Mouse (Mus musculus): ENCODE measurements at regions not wholly inside any gene's neighbourhood (a gene's known extent, or its start where the extent isn't known, plus 50 kb on each side); places are given as distances from the start of the nearest gene placed in this dataset.

DNA sequence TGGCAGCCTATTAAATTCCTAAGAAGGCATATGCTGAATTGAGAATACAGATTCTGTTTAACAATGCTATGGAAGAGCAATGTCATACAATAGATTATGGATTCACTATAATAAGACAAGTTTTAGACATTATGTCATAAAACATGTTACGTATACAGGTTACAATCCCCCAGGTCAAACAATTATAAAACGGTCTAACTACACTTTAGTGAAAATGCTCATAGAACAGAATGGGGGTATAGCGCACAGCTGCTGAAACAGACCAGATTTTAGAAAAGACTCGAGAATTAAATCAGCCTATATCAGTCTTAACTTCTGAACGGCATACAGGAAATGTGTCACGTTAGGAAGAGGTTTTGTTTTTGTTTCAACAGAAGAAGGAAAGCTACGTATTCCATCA is 660.5 kb upstream of the Sel1l start:
- DNase-seq (ENCODE audit: low spot score in 2 of 2): no peak
- intact Hi-C loops (cut with DNase I): no loop called here

GRCm38 (mm10) chr12:92508796-92509489 is 660.0 kb upstream of the Sel1l start:
- intact Hi-C loops (cut with DNase I): no loop called here
- DNase-seq (ENCODE audit: low spot score in 2 of 2): no peak

DNA sequence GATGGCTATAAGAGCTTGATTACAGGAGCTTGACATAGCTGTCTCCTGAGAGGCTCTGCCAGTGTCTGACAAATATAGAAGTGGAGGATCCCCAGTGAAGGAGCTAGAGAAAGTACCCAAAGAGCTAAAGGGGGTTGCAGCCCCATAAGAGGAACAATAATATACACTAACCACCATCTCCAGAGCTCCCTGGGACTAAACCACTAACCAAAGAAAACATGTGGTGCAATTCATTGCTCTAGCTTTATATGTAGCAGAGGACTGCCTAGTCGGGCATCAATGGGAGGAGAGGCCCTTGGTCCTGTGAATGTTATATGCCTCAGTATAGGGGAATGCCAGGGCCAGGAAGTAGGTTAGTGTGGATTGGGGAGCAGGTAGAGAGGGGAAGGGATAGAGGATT is 635.0 kb upstream of the Sel1l start:
- intact Hi-C loops (cut with DNase I): no loop called here
- DNase-seq (ENCODE audit: low spot score in 2 of 2): no peak

DNA sequence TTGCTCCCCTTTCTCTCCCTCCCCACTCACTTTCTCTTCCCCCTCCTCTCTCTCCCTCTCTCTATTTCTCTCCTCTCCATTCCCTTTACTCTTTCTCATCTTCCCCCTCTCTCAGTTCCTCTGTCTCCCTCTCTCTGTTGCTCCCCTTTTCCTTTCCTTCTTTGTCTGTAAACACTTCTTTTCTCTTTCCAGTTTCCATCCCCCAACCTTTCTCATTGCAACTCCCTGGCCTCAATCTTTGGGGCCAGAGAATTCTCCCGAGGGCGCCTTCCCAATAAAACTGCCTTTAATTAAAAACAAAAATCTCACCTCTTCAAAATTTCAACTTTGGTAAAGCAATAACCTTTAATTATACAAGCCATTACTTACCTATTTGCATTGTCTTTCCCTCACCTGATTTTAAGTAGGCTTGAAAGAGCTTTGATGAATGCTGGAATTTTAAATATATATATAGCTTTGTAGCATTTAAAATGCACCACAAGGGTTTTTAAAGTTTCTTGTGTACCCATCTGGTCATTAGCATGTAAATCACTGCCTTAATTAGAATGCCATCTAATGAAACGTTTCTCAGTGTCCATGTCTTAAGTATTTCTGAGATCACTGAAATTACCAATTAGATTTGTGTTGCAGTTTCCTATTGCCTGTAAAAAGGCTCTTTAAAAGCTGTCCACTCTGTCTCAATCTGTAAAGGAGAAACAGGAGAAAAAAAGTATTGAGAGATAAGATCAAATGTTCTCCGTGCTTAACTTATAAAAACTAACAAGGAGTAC is 625.5 kb upstream of the Sel1l start:
- intact Hi-C loops (cut with DNase I): no loop called here
- DNase-seq (ENCODE audit: low spot score in 2 of 2): no peak

- intact Hi-C loops (cut with DNase I): no loop called here
- no peak for DNase-seq (ENCODE audit: low spot score in 2 of 2)
Measured at GRCm38 (mm10) chr12:92451110-92451818, 602.3 kb upstream of the Sel1l start.

DNA sequence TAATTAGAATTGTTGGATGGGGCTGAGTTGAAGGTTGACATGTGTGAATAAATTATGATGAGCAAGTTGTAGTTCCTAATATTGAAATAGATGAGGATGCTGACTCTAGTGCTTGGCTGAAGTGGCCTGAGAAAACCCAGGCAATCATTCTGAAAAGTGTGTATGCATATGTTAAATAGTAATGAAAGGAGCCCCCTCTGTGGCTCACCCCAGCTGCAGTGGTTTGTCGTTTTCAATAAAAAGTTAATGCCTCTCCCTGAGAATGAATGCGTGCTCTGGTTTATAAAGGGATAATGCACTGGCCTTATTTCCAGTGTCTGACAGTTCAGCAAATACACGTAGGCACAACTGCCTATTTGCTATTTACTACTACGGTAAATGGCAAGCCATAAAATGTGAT is 569.5 kb upstream of the Sel1l start:
- DNase-seq (ENCODE audit: low spot score in 2 of 2): no peak
- intact Hi-C loops (cut with DNase I): no loop called here

DNA sequence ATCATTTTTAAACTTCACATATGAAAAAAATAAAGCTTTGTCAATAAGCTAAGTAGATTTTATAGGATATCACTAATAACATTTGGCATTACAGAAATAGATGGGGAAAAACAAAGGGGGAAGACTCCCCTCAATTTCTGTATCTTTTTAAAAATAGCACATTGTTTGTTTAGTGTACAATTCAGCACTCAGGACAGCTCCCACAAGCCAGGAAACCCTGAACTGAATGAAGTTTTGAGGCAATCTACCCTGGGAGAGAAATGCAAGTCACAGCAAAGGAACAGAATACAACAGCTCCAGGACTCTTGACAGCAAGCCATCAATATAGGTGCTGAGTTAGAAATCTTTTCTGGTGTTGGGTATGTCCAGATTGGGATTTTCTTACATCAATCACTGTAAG is 556.5 kb upstream of the Sel1l start:
- intact Hi-C loops (cut with DNase I): no loop called here

DNA sequence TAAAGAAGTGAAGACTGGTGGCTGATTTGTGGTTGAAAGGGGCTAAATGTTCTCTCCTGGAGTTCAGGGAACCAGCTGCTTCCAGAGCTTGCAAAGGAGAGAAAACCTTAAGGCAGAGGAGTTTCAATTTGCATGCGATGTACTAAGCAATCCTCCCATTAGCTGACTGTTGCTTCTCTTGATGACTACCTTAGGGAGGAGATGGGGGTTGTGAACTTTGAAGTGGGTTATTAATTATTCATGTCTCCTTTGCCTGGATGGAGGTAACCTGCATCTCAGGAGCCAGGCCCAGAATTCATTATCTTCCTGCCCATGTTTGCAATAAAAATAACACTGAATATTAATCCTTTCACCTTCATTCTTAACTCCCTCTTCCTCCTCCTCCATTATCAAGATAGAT is 552.0 kb upstream of the Sel1l start:
- DNase-seq (ENCODE audit: low spot score in 2 of 2): no peak
- intact Hi-C loops (cut with DNase I): no loop called here

More for the DNA sequence above, 556.5 kb upstream of the Sel1l start:
- DNase-seq (ENCODE audit: low spot score in 2 of 2): no peak

GRCm38 (mm10) chr12:92386195-92386594 is 537.2 kb upstream of the Sel1l start:
- intact Hi-C loops (cut with DNase I): no loop called here
- DNase-seq (ENCODE audit: low spot score in 2 of 2): no peak

GRCm38 (mm10) chr12:92384266-92384937 is 535.4 kb upstream of the Sel1l start:
- intact Hi-C loops (cut with DNase I): no loop called here
- DNase-seq (ENCODE audit: low spot score in 2 of 2): no peak

DNA sequence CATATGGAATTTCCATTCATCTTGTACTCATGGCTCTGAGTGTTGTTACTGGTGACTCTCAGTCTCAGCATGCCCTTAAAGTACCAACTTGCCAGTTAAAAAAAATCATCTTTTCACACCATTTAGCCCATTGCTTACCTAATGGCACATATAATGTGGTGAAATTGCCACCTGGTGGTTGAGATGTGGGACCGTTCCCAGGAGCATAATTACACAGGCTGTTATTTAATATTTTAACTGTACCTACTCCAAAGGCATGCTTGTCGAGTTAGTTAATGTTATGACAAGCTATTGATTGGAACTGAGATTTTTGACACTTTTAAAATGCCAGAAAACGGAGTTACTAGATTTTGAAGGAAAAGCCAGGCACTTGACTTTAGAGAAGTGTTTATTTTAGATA is 530.2 kb upstream of the Sel1l start:
- intact Hi-C loops (cut with DNase I): no loop called here
- peak in 1 of 2 experiments; percentile 5 for DNase-seq (ENCODE audit: low spot score in 2 of 2)

DNA sequence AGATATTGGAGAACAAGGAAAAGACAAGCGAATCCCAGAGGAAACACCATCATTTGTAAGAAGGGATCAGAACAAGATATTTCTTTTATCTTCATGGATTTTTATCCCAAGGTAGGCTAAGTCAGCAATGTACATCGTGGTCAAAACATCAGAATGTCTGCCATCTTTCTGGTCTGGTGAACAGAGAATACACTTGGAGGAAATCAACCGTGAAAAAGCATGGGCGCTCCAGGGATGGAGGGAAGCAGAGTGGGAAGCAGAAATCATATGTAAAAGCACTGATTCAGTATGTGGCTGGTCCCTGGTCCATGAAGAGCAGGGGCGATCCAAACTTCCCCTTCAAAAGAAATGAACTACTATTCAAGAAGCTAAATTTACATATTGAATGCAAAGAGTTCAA is 517.0 kb upstream of the Sel1l start:
- intact Hi-C loops (cut with DNase I): no loop called here
- no peak for DNase-seq (ENCODE audit: low spot score in 2 of 2)

- intact Hi-C loops (cut with DNase I): no loop called here
Measured at GRCm38 (mm10) chr12:92353386-92354257, 504.7 kb upstream of the Sel1l start.

DNA sequence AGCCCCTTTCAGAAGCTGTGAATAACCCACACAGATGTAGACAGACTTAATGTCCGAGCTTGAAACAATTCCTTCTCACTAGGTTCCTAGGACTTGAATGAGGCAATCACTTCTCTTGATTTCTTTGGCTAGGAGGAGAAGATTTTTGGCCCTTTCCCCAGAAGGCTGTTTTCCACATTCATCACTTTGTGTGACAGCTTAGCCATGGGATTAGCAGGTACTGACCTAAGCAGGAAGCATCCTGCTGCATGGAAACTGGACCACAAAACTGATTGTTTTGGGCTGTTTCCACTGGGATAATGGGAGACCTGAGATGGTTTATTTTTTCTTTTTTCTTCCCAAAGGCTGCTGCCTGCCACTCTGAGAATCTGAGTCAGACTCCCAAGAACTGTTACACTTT is 469.3 kb upstream of the Sel1l start:
- intact Hi-C loops (cut with DNase I): no loop called here
- DNase-seq (ENCODE audit: low spot score in 2 of 2): no peak

More at GRCm38 (mm10) chr12:92353386-92354257, 504.7 kb upstream of the Sel1l start:
- DNase-seq (ENCODE audit: low spot score in 2 of 2): no peak

- no peak for DNase-seq (ENCODE audit: low spot score in 2 of 2)
- intact Hi-C loops (cut with DNase I): no loop called here
Measured at GRCm38 (mm10) chr12:92317609-92318008, 468.7 kb upstream of the Sel1l start.

DNA sequence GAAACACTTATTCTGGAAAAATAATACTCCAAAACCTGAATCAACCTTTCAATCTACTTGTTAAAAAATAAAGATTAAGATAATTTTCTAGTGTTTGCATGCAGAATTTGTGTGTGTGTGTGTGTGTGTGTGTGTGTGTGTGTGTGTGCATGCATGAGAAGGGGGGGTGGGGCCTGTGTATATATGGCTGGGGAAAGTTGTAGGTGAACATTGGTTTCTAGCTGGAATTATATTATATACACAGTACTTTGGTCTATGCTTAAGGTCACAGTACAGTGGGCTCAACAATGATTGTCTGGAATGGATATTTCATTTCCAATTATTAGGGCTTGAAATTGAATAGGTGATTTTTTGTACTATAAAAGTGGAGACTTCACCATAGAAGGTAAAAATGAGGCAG is 467.3 kb upstream of the Sel1l start:
- intact Hi-C loops (cut with DNase I): no loop called here
- DNase-seq (ENCODE audit: low spot score in 2 of 2): no peak

DNA sequence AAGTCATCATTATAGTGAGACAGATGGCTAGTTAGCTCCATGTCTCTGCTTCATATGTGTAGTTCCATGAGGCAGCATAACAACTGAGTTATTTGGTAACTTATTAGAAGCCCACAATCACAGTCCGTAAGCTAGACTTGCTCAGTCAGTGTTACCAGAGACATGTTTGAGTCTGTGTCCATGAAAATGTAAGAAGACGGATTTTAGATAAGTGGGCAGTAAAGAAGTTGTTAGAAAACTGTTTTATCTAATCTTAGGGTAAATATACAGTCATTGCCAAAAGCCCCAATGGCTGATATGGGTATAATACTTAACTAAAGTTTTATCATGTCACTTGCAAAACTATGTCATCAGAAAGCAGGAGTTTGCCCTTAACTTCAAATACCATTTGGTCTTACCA is 466.9 kb upstream of the Sel1l start:
- no peak for DNase-seq (ENCODE audit: low spot score in 2 of 2)
- intact Hi-C loops (cut with DNase I): no loop called here

- intact Hi-C loops (cut with DNase I): loop anchor here (5.0 kb wide), 1 partner anchor 291 kb away; no protein-coding TSS in a partner anchor
- peak; percentile 87 to 89 for DNase-seq (ENCODE audit: low spot score in 2 of 2)
Measured at GRCm38 (mm10) chr12:92302951-92303591, 454.1 kb upstream of the Sel1l start.

DNA sequence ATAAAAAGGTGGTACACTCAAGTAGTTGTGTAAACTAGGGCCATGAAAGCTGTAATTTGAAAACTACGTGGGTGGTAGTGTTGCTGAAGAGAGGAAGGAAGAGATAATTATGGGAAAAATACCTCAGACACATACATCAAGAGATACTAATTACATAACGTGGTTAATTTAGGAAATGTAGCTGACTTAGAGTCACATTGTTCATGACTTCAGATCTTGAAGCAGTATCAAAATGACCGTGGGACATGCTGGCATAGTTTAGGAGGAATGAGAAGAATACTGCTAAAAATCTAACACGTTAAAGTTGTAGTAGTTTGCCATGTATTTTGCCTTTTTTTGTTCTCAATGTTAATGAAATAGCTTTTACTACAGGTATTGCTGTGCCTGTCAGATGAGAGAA is 445.9 kb upstream of the Sel1l start:
- intact Hi-C loops (cut with DNase I): no loop called here

More for the DNA sequence above, 445.9 kb upstream of the Sel1l start:
- DNase-seq (ENCODE audit: low spot score in 2 of 2): peak in 1 of 2 experiments; percentile 7
